Mouse (Mus musculus) forebrain, embryonic 14.5 days (tissue): Measurements from ENCODE around the gene Agmat. TPM values are rescaled to one million over a fixed set of nuclear protein-coding genes. Genes with fewer than 3 reads are reported as not detected.

Experiments used
- ATAC-seq: fragments of 200-750 bp; cut with Nextera tagmentation; 2 replicates; pipeline ENCODE4 v1.8.0; 2017; ENCODE audit warnings: mild to moderate bottlenecking, moderate library complexity
- DNase-seq: peaks from one replicate; pipeline ENCODE4 v3.0.0-alpha.2; 2015; ENCODE audit warnings: low spot score
- H3K27ac ChIP-seq: fragments of 300-500 bp; sonication (generic); 2 replicates; pipeline ENCODE4 v1.5.1; 2014; ENCODE audit warnings: low read depth, mild to moderate bottlenecking, control low read depth, low read length, moderate library complexity
- H3K27me3 ChIP-seq: fragments of 300-500 bp; sonication (generic); replicated peaks from 2 replicates; pipeline ENCODE4 v1.6.1; 2014; ENCODE audit warnings: low read length, control low read depth, mixed read lengths; ENCODE audit not compliant: control insufficient read depth, insufficient read depth
- H3K36me3 ChIP-seq: fragments of 300-500 bp; sonication (generic); 2 replicates; pipeline ENCODE4 v1.6.1; 2014; ENCODE audit warnings: low read length, control low read depth; ENCODE audit not compliant: control insufficient read depth, insufficient read depth
- H3K4me1 ChIP-seq: fragments of 300-500 bp; sonication (generic); 2 replicates; pipeline ENCODE4 v1.6.1; 2014; ENCODE audit warnings: antibody characterized with exemption, low read length, control low read depth; ENCODE audit not compliant: control insufficient read depth, insufficient read depth
- H3K4me2 ChIP-seq: fragments of 300-500 bp; sonication (generic); 2 replicates; pipeline ENCODE4 v1.6.1; 2014; ENCODE audit warnings: mild to moderate bottlenecking, control low read depth, low read length
- H3K4me3 ChIP-seq: fragments of 300-500 bp; sonication (generic); 2 replicates; pipeline ENCODE4 v1.5.1; 2014; ENCODE audit warnings: low read depth, low read length, control low read depth
- H3K9ac ChIP-seq: fragments of 300-500 bp; sonication (generic); 2 replicates; pipeline ENCODE4 v1.6.1; 2014; ENCODE audit warnings: mild to moderate bottlenecking, low read length, control low read depth, moderate library complexity
- H3K9me3 ChIP-seq: fragments of 300-500 bp; sonication (generic); replicated peaks from 2 replicates; pipeline ENCODE4 v1.6.1; 2016; ENCODE audit warnings: low read length, control low read depth, mixed read lengths; ENCODE audit not compliant: control insufficient read depth
- WGBS: fragments of 180-500 bp; shearing (Covaris S2); extraction: QIAGEN DNeasy Blood & Tissue Kit; methylation state at CpG from one replicate; pipeline ENCODE4 v1.1.7; 2014; 5-methylcytosine and 5-hydroxymethylcytosine counted together
- polyA plus RNA-seq: library from polyadenylated mRNA; unstranded; fragments of >200 nt; fragmentation: Nextera tagmentation; extraction: Ambion mirVana; gene quantifications from 2 replicates; pipeline ENCODE4 v1.2.1, GENCODE M21; 2014

Gene Agmat
- polyA plus RNA-seq, 1 experiment from 2014 or later = not detected

- ATAC-seq (no peak), DNase-seq (no peak)
- H3K27me3 ChIP-seq = no peaks in the 10 kb centered on the region
- no peak overlapping the region for H3K4me2 ChIP-seq
- no peaks in the 10 kb centered on the region for H3K4me1 ChIP-seq
- H3K36me3 ChIP-seq = peaks cover 70% of the 10 kb centered on the region
- no peak overlapping the region for H3K9ac ChIP-seq
- WGBS = 95% methylated on average over 8 of the region's 8 CpGs
- H3K27ac ChIP-seq = no peak overlapping the region
- no peak overlapping the region for H3K4me3 ChIP-seq
- no peaks in the 10 kb centered on the region for H3K9me3 ChIP-seq
These were observed 59.4 kb downstream of the Agmat start for GRCm38 (mm10) chr4:141805886-141806285.

Other genes with a start within 250 kb of the Agmat start
- gene Spen, start 208.1 kb upstream of the Agmat start, polyA plus RNA-seq = 10.7 and 14.0 TPM in 2 replicates
- 15.1 and 19.7 TPM in 2 replicates for gene Fblim1, start 140.6 kb upstream of the Agmat start, polyA plus RNA-seq
- 0.12 TPM in 1 of 2 replicates, not detected in the other for gene Tmem82, start 128.0 kb upstream of the Agmat start, polyA plus RNA-seq
- gene Slc25a34, start 122.9 kb upstream of the Agmat start, polyA plus RNA-seq = 0.07 TPM in 1 of 2 replicates, not detected in the other
- 3.6 and 3.9 TPM in 2 replicates for gene Plekhm2, start 81.8 kb upstream of the Agmat start, polyA plus RNA-seq
- gene Rsc1a1, start 61.1 kb upstream of the Agmat start, polyA plus RNA-seq = 2.5 TPM in 1 of 2 replicates, not detected in the other
- 6.7 and 9.3 TPM in 2 replicates for gene Ddi2, start 23.3 kb upstream of the Agmat start, polyA plus RNA-seq
- 3.6 and 4.6 TPM in 2 replicates for gene Dnajc16, start 44.3 kb downstream of the Agmat start, polyA plus RNA-seq
- gene Casp9, start 46.9 kb downstream of the Agmat start, polyA plus RNA-seq = 8.3 and 10.2 TPM in 2 replicates
- gene Cela2a, start 79.5 kb downstream of the Agmat start, polyA plus RNA-seq = not detected in 2 replicates
- not detected in 2 replicates for gene Ctrc, start 99.7 kb downstream of the Agmat start, polyA plus RNA-seq
- gene Efhd2, start 128.2 kb downstream of the Agmat start, polyA plus RNA-seq = 44.0 and 49.3 TPM in 2 replicates